Mouse (Mus musculus) monocyte, adult 5-6 weeks (primary cell): ENCODE data around the gene Plekhm1. TPM values are rescaled to one million over a fixed set of nuclear protein-coding genes. Genes with fewer than 3 reads are reported as not detected.
A peak's percentile ranks its signal among the peaks of the same experiment; 100 is the strongest.

ENCODE experiments used
- ATAC-seq: fragments of 153-309, 156-312 bp; replicated peaks from 2 replicates; pipeline ENCODE4 v1.8.0; 2017; ENCODE audit warnings: mild to moderate bottlenecking; ENCODE audit not compliant: low TSS enrichment, insufficient number of reproducible peaks, severe bottlenecking, poor library complexity, low FRiP score
- total RNA-seq: library from RNA; stranded (forward); fragments of 200-1000, 200-491, 200-594 nt; gene quantifications from 3 replicates; pipeline ENCODE4 v1.2.3, GENCODE M21; 2017

The Plekhm1 gene
- total RNA-seq, 1 experiment from 2014 or later: 8.9 TPM

- no peak for ATAC-seq
These were observed 13.4 kb downstream of the Plekhm1 start for GRCm38 (mm10) chr11:103399050-103399449.

GRCm38 (mm10) chr11:103396682-103397081 is 15.8 kb downstream of the Plekhm1 start:
- ATAC-seq: 0 out of 2 replicates have a peak, but pooled peaks have one; percentile 32

DNA sequence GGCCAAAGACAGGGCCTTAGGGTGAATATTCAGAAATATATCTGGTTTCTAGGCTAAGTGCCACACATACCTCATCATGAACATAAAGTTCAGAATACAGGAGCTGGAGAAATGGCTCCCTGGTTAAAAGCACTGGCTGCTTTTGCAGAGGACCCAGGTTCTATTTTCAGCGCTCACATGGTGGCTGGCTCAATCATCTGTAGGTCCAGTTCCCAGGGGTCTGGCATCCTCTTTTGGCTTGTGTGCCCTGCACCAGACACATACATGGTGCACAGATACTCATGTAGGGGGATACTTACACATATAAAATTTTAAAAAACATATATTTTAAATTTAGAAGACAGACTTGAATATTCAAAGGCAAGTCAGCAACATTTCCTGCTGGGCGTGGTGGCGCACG is 16.3 kb downstream of the Plekhm1 start:
- ATAC-seq: no peak

DNA sequence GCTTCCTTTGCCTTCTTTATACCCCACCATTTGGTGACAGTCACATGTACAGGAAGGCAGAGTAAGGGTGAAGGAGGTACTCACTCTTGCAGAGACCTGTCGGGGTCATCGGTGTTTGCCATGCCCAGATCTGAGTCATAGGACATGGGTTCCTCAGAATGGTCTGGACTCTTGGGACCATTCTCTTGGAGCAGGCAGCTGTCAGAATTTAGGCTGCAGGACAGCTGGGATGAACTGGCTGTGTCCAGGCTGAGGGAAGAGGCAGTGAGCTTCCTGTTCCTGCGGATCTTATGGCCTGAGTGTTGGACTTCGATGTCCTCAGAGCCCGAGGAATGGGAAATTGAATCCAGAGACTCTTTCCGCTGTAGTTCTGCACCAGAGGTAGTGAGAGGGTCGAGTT is 17.9 kb downstream of the Plekhm1 start:
- no peak for ATAC-seq

- ATAC-seq: no peak
These were observed 18.5 kb downstream of the Plekhm1 start for GRCm38 (mm10) chr11:103394025-103394424.

DNA sequence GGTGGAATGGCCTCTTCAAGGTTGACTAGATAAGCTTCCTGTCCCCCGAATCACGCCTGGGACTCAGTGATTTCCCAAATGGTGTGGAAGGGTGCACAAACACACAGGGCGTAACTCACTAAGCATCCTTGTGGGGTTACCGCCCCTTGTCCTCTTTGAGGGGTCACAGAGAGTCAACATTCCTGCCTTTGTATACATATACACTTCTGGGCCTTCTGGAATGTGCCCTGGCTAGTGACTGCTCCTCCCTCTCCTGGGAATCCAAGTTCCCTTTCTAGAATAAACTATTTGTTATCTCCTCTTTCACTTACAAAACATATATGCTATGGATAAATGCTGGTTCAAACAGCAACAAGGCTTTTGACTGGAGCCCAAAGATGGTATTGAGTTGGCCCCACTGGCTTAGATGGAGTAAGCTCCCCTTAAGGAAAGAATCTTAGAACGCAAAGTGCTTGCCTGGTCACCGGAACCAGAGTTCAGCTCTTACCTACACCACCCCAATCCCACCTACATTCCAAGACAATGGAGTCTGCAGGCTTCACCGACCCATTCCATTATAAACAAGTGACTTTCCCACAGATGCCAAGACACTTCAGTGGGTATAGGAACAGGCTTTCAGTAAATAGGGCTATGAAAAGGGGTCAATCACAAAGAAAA is 24.5 kb downstream of the Plekhm1 start:
- no peak for ATAC-seq

GRCm38 (mm10) chr11:103386827-103387226 is 25.7 kb downstream of the Plekhm1 start:
- ATAC-seq: no peak

GRCm38 (mm10) chr11:103381956-103382613 is 30.4 kb downstream of the Plekhm1 start:
- ATAC-seq: peak; percentile 95

DNA sequence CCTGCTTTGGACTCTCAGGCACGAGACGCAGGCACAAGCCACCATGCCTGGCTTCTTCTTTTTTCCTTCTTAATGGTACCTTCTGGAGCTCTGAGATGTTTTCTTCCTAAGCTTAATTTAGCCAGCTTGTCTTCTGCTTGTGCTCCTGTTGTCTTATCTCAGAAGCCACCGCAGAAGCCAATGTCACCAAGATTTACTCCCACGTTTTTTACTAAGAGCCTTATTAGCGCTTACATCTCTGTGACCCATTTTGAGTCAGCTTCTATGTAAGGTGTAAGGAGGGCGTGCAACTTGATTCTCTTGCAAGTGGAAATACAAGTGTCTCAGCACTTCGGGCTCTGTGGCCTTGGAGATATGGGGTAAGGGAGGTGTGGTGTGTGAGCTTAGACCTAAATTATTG is 31.0 kb downstream of the Plekhm1 start:
- ATAC-seq: no peak

GRCm38 (mm10) chr11:103380460-103380859 is 32.0 kb downstream of the Plekhm1 start:
- no peak for ATAC-seq

DNA sequence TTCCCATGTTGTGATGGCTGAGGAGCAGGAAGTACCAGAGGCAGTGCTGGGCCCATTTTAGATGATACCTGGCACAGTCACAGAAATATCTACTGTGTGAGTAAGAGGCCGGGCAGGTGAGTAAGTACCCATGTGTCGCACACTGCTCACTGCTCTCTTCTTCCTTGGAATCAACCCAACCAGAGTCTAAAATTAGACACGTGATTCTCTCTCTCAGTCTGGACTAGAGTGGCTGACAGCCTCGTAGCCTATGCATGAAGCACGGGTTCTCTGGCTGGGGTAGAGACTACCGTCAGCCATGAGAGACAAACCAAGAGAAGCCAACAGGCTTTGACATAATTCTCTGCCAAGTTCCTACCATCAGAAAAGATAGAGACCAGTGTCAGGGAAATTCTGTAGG is 34.1 kb downstream of the Plekhm1 start:
- ATAC-seq: no peak

- no peak for ATAC-seq
These were observed 36.7 kb downstream of the Plekhm1 start for GRCm38 (mm10) chr11:103375772-103376171.

DNA sequence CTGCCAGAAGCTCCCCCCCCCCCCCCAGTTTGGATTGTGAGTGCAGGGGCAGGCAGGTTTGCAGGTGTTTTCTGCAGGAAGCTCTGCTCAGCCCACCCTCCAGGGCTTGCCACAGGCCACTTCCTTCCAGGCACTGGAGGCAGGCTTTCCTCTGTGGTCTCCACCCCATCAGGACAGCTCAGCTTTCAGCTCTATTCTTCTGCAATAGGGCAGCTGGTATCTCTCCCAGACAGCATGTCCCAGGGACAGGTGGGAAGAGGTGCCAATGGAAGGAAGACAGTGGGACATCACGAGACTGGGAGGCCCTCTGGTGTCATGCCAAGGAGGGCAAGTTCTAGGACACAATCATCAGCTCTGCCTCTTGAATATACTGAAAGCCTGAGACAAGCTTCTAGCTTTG is 37.2 kb downstream of the Plekhm1 start:
- no peak for ATAC-seq

DNA sequence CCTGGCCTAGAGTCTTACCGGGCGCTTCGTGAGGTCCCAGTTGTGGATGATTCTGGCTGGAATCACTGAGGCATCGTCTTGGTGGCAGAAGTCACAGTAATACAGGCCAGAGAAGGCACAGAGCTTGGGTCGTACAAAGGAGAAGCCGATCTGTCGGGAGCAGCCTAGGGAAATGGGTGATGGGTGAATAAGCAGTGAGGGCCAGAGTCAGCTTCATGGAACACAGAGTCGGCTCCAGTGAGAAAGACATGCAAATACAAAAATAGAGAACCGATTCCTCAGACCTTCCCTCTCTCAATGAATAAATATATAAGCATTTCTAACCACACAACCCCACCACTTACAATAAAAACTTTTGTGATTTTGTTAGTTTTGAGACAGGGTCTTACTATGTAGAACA is 38.6 kb downstream of the Plekhm1 start:
- no peak for ATAC-seq

DNA sequence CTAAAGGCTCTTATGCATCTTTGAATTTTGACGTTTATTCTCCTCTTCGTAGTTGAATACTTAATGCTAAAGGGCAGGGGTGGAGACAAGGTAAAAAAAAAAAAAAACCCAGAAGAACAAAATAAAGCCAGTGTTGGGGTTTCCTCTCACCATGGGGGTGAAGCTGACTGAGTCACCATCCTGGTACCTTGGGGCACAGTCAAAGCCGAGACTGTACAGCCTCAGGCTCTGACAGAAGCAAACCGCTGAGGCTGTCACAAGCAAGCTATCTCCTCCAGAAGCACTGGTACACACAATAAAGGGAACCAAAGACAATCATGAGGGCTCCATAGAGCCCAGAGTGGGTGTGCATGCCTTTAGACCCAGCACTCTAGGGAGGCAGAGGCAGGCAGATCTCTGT is 39.9 kb downstream of the Plekhm1 start:
- no peak for ATAC-seq

DNA sequence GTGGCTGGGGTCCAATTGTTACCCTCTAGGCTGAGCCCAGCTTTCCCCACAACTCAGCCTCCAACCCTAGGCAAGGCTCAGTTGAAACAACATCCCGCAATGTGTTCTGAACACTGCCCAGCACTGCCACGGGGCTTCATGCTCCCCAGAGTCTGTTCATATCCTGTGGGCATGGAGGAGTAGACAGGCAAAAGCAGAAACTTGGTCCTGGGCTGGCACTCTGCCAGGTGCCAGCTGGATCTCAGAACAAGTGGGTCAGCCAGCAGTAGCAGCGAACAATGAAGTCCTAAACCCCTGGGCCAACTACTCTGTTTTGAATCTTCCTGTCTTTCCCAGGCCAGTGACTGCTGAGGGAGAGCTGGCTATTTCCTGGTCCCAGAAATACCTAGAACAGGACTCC is 40.4 kb downstream of the Plekhm1 start:
- no peak for ATAC-seq

DNA sequence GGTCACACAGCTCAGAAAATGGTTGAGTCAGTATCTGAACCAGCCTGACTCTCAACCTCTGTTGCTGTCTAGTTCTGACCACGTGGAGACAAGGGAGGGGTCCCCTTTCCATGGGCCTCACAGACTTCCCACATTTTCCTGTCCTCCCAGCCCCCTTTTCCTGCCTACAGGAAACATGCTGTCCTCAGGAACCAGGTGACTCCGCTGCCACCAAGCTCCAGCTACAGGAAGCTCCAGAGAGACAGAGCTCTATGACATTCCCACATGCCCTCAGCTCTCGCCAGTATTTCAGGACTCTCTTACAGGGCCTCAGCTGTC is 41.3 kb downstream of the Plekhm1 start:
- ATAC-seq: no peak

DNA sequence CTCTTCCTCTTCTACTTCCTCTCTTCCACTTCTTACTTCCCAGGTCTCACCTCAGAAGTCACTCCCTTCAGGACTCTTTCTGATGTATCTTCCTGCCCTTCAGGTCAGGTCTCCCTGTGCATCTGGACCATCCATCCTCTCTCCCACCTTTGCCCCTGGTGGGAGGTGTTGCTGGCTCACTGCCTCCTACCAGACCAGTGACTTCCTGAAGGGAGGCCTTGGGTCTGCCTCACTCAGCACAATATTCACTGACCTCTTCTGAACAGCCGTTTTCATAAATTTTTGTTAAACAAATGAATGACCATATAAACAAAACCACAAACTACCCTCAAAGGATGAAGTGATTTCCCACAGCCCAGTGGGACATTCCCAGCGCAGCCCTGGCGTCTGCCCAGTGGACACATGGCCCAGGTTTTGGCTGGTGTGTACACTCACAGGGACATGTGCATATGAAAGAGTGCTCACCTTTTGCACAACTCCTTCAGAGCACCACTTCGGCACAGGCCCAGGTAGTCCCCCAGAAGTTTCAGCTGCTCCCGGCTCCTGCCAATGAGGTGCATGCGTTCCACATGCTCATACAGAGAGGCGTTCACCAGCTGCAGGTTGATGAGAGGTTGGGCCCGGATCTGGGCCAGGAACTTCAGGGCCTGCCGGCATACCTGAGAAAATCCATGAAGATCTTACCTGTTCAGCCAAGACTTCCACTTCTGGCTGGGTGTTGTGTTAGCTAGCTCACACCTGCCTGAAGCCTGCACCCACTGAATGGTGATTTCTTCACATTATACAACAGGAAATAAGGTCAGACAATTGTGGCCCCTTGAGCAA is 41.9 kb downstream of the Plekhm1 start:
- ATAC-seq: no peak

DNA sequence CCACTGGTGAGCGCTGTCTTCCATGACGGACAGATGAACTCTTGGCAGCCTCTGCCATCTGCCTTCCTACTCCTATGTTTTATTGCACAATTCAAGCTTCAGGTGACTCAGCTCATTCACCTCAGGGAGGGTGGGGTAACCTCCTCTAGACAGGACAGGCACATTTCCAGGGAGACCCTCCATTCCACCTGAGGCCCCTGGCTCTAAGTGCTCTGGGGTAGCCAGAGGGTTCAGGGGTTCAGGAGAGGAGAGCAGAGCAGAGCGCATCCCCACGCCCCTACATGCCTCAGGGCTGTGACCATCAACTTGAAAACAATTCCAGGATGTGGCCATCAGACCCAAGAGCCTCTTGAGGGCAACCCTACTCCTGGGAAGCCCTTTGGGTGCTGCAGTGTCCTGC is 47.0 kb downstream of the Plekhm1 start:
- ATAC-seq: no peak

- ATAC-seq: no peak
These were observed 47.5 kb downstream of the Plekhm1 start for GRCm38 (mm10) chr11:103365022-103365421.
